24 mouse cellular contexts compared by ENCODE assay signal in genomic region chr3:152275008-152275407, GRCm38 (mm10). TPM values are rescaled to one million over a fixed set of nuclear protein-coding genes. Genes with fewer than 3 reads are reported as not detected.
A peak's percentile ranks its signal among the peaks of the same experiment; 100 is the strongest.
DNase-seq lines count a peak whose midpoint lies in the region; ATAC-seq and TF ChIP-seq lines count a peak whose summit lies in the region.
"Had no signal": no experiment of that assay in that cellular context is flagged by ENCODE, and none has a peak within 500 bp of the region (broad histone marks: within the 10 kb centered on the region; RNA-seq: fewer than 3 reads in every experiment).

No protein-coding gene starts in this region.

- 83% methylated on average over 8 of the region's 8 CpGs for WGBS in heart, postnatal 0 days
- WGBS in heart, adult 2 months = 84% methylated on average over 8 of the region's 8 CpGs
- 74% methylated on average over 8 of the region's 8 CpGs for WGBS in midbrain, embryonic 11.5 days
- 77% methylated on average over 8 of the region's 8 CpGs for WGBS in midbrain, embryonic 14.5 days

- TF ChIP-seq POLR2A in heart, adult 2 months (IDR thresholded peaks at IDR 0.05; ENCODE audit: insufficient read depth, low read depth, low read length) = no peak

- no peak for TF ChIP-seq EP300 in heart, postnatal 0 days (IDR thresholded peaks at IDR 0.05; ENCODE audit: low read depth)
- TF ChIP-seq EP300 in heart, adult 2 months (IDR thresholded peaks at IDR 0.05; ENCODE audit: insufficient read depth, low read depth, low read length) = no peak

- no peaks in the 10 kb centered on the region for H3K9me3 ChIP-seq in heart, postnatal 0 days (replicated peaks; ENCODE audit: control insufficient read depth, low read length)
- H3K9me3 ChIP-seq in midbrain, embryonic 11.5 days (ENCODE audit: control insufficient read depth, low read length) = no peaks in the 10 kb centered on the region
- H3K9me3 ChIP-seq in midbrain, embryonic 14.5 days (ENCODE audit: control insufficient read depth, low read length) = no peaks in the 10 kb centered on the region
- H3K9me3 ChIP-seq: embryonic facial prominence, embryonic 10.5 days; embryonic facial prominence, embryonic 12.5 days; forebrain, embryonic 13.5 days; forebrain, embryonic 15.5 days; G1E had no signal

- H3K9ac ChIP-seq in heart, postnatal 0 days (replicated peaks; ENCODE audit: low read depth, low read length) = no peak overlapping the region
- no peak overlapping the region for H3K9ac ChIP-seq in heart, adult 2 months (ENCODE audit: low read depth, low read length)
- H3K9ac ChIP-seq in midbrain, embryonic 11.5 days (ENCODE audit: low read length) = no peak overlapping the region
- no peak overlapping the region for H3K9ac ChIP-seq in midbrain, embryonic 14.5 days (replicated peaks; ENCODE audit: low read length)
- H3K9ac ChIP-seq: embryonic facial prominence, embryonic 12.5 days; forebrain, embryonic 13.5 days; forebrain, embryonic 15.5 days had no signal

- H3K36me3 ChIP-seq in heart, postnatal 0 days (replicated peaks; ENCODE audit: control insufficient read depth, insufficient read depth, low read length) = 0 out of 2 replicates have a peak, but pooled peaks cover 4% of the 10 kb centered on the region
- no peaks in the 10 kb centered on the region for H3K36me3 ChIP-seq in heart, adult 2 months (ENCODE audit: control insufficient read depth, insufficient read depth, low read length)
- no peaks in the 10 kb centered on the region; the same call in 1 of the 2 replicates for H3K36me3 ChIP-seq in midbrain, embryonic 11.5 days (ENCODE audit: control insufficient read depth, insufficient read depth, low read length)
- peaks cover 19% of the 10 kb centered on the region for H3K36me3 ChIP-seq in midbrain, embryonic 14.5 days (ENCODE audit: control insufficient read depth, insufficient read depth, low read length)

- no peak overlapping the region for H3K4me3 ChIP-seq in heart, postnatal 0 days (ENCODE audit: low read depth, low read length)
- H3K4me3 ChIP-seq in heart, adult 2 months = no peak overlapping the region
- H3K4me3 ChIP-seq in midbrain, embryonic 11.5 days (ENCODE audit: low read depth, low read length) = no peak overlapping the region
- no peak overlapping the region for H3K4me3 ChIP-seq in midbrain, embryonic 14.5 days (replicated peaks; ENCODE audit: low read depth, low read length)
- H3K4me3 ChIP-seq: embryonic facial prominence, embryonic 10.5 days; embryonic facial prominence, embryonic 12.5 days; forebrain, embryonic 13.5 days; forebrain, embryonic 15.5 days had no signal

- H3K4me1 ChIP-seq in heart, postnatal 0 days (ENCODE audit: control insufficient read depth, insufficient read depth) = peaks cover 7% of the 10 kb centered on the region; the same call in 1 of the 2 replicates
- H3K4me1 ChIP-seq in heart, adult 2 months (ENCODE audit: control insufficient read depth, insufficient read depth, low read length) = peaks cover 3% of the 10 kb centered on the region
- no peaks in the 10 kb centered on the region for H3K4me1 ChIP-seq in midbrain, embryonic 11.5 days (ENCODE audit: control insufficient read depth, insufficient read depth, low read length)
- H3K4me1 ChIP-seq in midbrain, embryonic 14.5 days (ENCODE audit: control insufficient read depth, insufficient read depth, low read length) = no peaks in the 10 kb centered on the region
- H3K4me1 ChIP-seq: forebrain, embryonic 13.5 days; forebrain, embryonic 15.5 days had no signal

- H3K4me2 ChIP-seq in heart, postnatal 0 days (ENCODE audit: low read depth, low read length) = no peak overlapping the region
- H3K4me2 ChIP-seq in midbrain, embryonic 11.5 days = no peak overlapping the region
- H3K4me2 ChIP-seq in midbrain, embryonic 14.5 days (ENCODE audit: low read length) = no peak overlapping the region
- H3K4me2 ChIP-seq: embryonic facial prominence, embryonic 12.5 days; forebrain, embryonic 13.5 days; forebrain, embryonic 15.5 days had no signal

- peak; percentile 67 for DNase-seq in heart, adult 11 months
- DNase-seq in heart, postnatal 36 days = no peak
- peak; percentile 2 for DNase-seq in heart, postnatal 0 days (ENCODE audit: low spot score)
- DNase-seq in heart, adult 2 months = no peak
- DNase-seq in midbrain, embryonic 11.5 days (ENCODE audit: low spot score, missing footprints) = peak; percentile 26
- no peak for DNase-seq in midbrain, embryonic 14.5 days
- DNase-seq: adrenal gland, adult 8-10 months; adrenal gland, postnatal 14 days; adrenal gland, postnatal 36 days; B cell, adult 2 months; cerebellum, adult 11-12 months; cerebellum, adult 2 months; cerebellum, adult 9-10 months; cerebellum, postnatal 10 days; cerebellum, postnatal 25 days had no signal

- H3K27me3 ChIP-seq in heart, postnatal 0 days (ENCODE audit: control insufficient read depth, insufficient read depth, low read length) = no peaks in the 10 kb centered on the region
- H3K27me3 ChIP-seq in heart, adult 2 months (ENCODE audit: control insufficient read depth, insufficient read depth, low read length) = no peaks in the 10 kb centered on the region
- H3K27me3 ChIP-seq in midbrain, embryonic 11.5 days (ENCODE audit: control insufficient read depth, insufficient read depth, low read length) = no peaks in the 10 kb centered on the region
- H3K27me3 ChIP-seq in midbrain, embryonic 14.5 days (ENCODE audit: control insufficient read depth, insufficient read depth, low read length) = no peaks in the 10 kb centered on the region
- H3K27me3 ChIP-seq: CH12.LX; embryonic facial prominence, embryonic 12.5 days; forebrain, embryonic 13.5 days; forebrain, embryonic 15.5 days; Patski had no signal

- intact Hi-C loops in heart, postnatal 36 days (cut with DNase I) = no loop called here
- intact Hi-C loops in heart, adult 2 months (cut with DNase I) = no loop called here

- H3K79me2 ChIP-seq in heart, adult 2 months (replicated peaks; ENCODE audit: control insufficient read depth, insufficient read depth, low read length) = no peaks in the 10 kb centered on the region

- no peak for TF ChIP-seq CTCF in heart, postnatal 0 days (IDR thresholded peaks at IDR 0.05; ENCODE audit: low read depth)
- no peak for TF ChIP-seq CTCF in heart, adult 2 months (IDR thresholded peaks at IDR 0.05)

- H3K27ac ChIP-seq in heart, postnatal 0 days (ENCODE audit: low read depth) = no peak overlapping the region
- H3K27ac ChIP-seq in heart, adult 2 months = no peak overlapping the region
- no peak overlapping the region for H3K27ac ChIP-seq in midbrain, embryonic 11.5 days (ENCODE audit: low read depth, low read length)
- no peak overlapping the region for H3K27ac ChIP-seq in midbrain, embryonic 14.5 days (replicated peaks; ENCODE audit: low read depth, low read length)
- H3K27ac ChIP-seq: embryonic facial prominence, embryonic 10.5 days; embryonic facial prominence, embryonic 12.5 days; forebrain, embryonic 13.5 days; forebrain, embryonic 15.5 days had no signal

- ATAC-seq in heart, postnatal 0 days (ENCODE audit: insufficient read depth, low read depth) = no peak
- ATAC-seq in midbrain, embryonic 11.5 days (ENCODE audit: low FRiP score) = no peak
- ATAC-seq in midbrain, embryonic 14.5 days (ENCODE audit: low FRiP score, low TSS enrichment) = no peak
- ATAC-seq: activated CD4-positive, CD25-positive, alpha-beta regulatory T cell, adult 4 months; CD4-positive, CD25-positive, alpha-beta regulatory T cell, adult 4 months; forebrain, embryonic 13.5 days; forebrain, embryonic 15.5 days; Patski had no signal

RNA-seq across cellular contexts. Expression of gene Nexn, which starts 8.9 kb away (rescaled TPM):
- 100 to 1,000 TPM; 341 to 349 TPM for total RNA-seq in heart, postnatal 36 days (2021)
- total RNA-seq in heart, postnatal 0 days (2014; rRNA removed; ENCODE audit: low replicate concordance) = 32.1 and 88.6 TPM in 2 replicates
- 314 and 316 TPM in 2 replicates for polyA plus RNA-seq in heart, postnatal 0 days (2015; fragmentation: Nextera tagmentation; extraction: Ambion mirVana)
- 100 to 1,000 TPM; 316 to 339 TPM for total RNA-seq in heart, adult 2 months (2021)
- 16.4 and 27.2 TPM in 2 replicates for polyA plus RNA-seq in heart, adult 2 months (2012; rRNA removed)
- 2.6 and 4.2 TPM in 2 replicates for polyA plus RNA-seq in midbrain, embryonic 11.5 days (2014; fragmentation: Nextera tagmentation; extraction: Ambion mirVana)
- polyA plus RNA-seq in midbrain, embryonic 14.5 days (2014; fragmentation: Nextera tagmentation; extraction: Ambion mirVana) = 1.7 and 2.2 TPM in 2 replicates
- polyA plus RNA-seq: G1E had no signal

Comparison
In these comparisons a context has a peak if more than half of its experiments do, and no peak if none do; other contexts are left out.
1. DNase-seq: peak in heart, adult 11 months (single experiment), heart, postnatal 0 days (single experiment) and midbrain, embryonic 11.5 days (single experiment); none in heart, postnatal 36 days (0 of 2), heart, adult 2 months (0 of 2) and midbrain, embryonic 14.5 days (single experiment).
2. RNA of gene Nexn, which starts 8.9 kb away (polyA plus RNA-seq): 314 to 316 TPM in heart, postnatal 0 days; 16.4 to 27.2 TPM in heart, adult 2 months, 2.6 to 4.2 TPM in midbrain, embryonic 11.5 days and 1.7 to 2.2 TPM in midbrain, embryonic 14.5 days; every median in the first group is over 10 times any median in the second.